Mouse (Mus musculus) forebrain, embryonic 12.5 days (tissue): Measurements from ENCODE around the gene Zfp354b. TPM values are rescaled to one million over a fixed set of nuclear protein-coding genes. Genes with fewer than 3 reads are reported as not detected.
A peak's percentile ranks its signal among the peaks of the same experiment; 100 is the strongest.

ENCODE experiments used
- ATAC-seq: fragments of 200-750 bp; cut with Nextera tagmentation; 2 replicates; pipeline ENCODE4 v1.8.0; 2017; ENCODE audit warnings: moderate TSS enrichment; ENCODE audit not compliant: low FRiP score
- H3K27ac ChIP-seq: fragments of 300-500 bp; sonication (generic); 2 replicates; pipeline ENCODE4 v1.5.1; 2016; ENCODE audit warnings: mild to moderate bottlenecking
- H3K27me3 ChIP-seq: fragments of 300-500 bp; sonication (generic); 2 replicates; pipeline ENCODE4 v1.6.1; 2016; ENCODE audit warnings: mild to moderate bottlenecking
- H3K36me3 ChIP-seq: fragments of 300-500 bp; sonication (generic); replicated peaks from 2 replicates; pipeline ENCODE4 v1.6.1; 2016; ENCODE audit warnings: mild to moderate bottlenecking
- H3K4me1 ChIP-seq: fragments of 300-500 bp; sonication (generic); 2 replicates; pipeline ENCODE4 v1.6.1; 2016
- H3K4me2 ChIP-seq: fragments of 300-500 bp; sonication (generic); 2 replicates; pipeline ENCODE4 v1.6.1; 2016; ENCODE audit warnings: mild to moderate bottlenecking, moderate library complexity
- H3K4me3 ChIP-seq: fragments of 300-500 bp; sonication (generic); replicated peaks from 2 replicates; pipeline ENCODE4 v1.5.1; 2016; ENCODE audit warnings: mild to moderate bottlenecking
- H3K9ac ChIP-seq: fragments of 300-500 bp; sonication (generic); 2 replicates; pipeline ENCODE4 v1.6.1; 2016; ENCODE audit warnings: mild to moderate bottlenecking
- H3K9me3 ChIP-seq: fragments of 300-500 bp; sonication (generic); 2 replicates; pipeline ENCODE4 v1.6.1; 2016
- WGBS: fragments of 180-500 bp; shearing (Covaris S2); methylation state at CpG from one replicate; pipeline ENCODE4 v1.1.7; 2016; 5-methylcytosine and 5-hydroxymethylcytosine counted together
- polyA plus RNA-seq: library from polyadenylated mRNA; unstranded; fragments of >200 nt; fragmentation: Nextera tagmentation; extraction: Ambion mirVana; gene quantifications from 2 replicates; pipeline ENCODE4 v1.2.1, GENCODE M21; 2016

Gene Zfp354b
- polyA plus RNA-seq, 1 experiment from 2014 or later, result 1.7 TPM

- 38% methylated on average over 14 of the region's 14 CpGs for WGBS
- ATAC-seq, result no peak
- Histone ChIP-seq H3K27me3 (peaks cover 14% of the 10 kb centered on the region; the same call in 1 of the 2 replicates), H3K36me3 (no peaks in the 10 kb centered on the region), H3K9ac (peak overlapping the region; percentile 75), H3K4me1 (peaks cover 10% of the 10 kb centered on the region), H3K4me3 (peak overlapping the region; percentile 60), H3K9me3 (no peaks in the 10 kb centered on the region), H3K27ac (0 out of 2 replicates have a peak overlapping the region, but pooled peaks have one; percentile 25), H3K4me2 (peak overlapping the region; percentile 84)
These were observed 891 bp downstream of the Zfp354b start for GRCm38 (mm10) chr11:50930469-50931014.

GRCm38 (mm10) chr11:50915671-50916320 is 15.6 kb downstream of the Zfp354b start, which contains the start of gene Zfp2:
TSS of gene Zfp2 (minus strand) at chr11:50916165.
- Histone ChIP-seq H3K9me3 (peaks cover 22% of the 10 kb centered on the region), H3K4me2 (peak within 1 kb of the TSS; percentile 47), H3K4me3 (peak within 1 kb of the TSS; percentile 83), H3K4me1 (no peaks in the 10 kb centered on the region), H3K27ac (peak within 1 kb of the TSS; percentile 81), H3K27me3 (no peaks in the 10 kb centered on the region), H3K9ac (peak within 1 kb of the TSS; percentile 93), H3K36me3 (peaks cover 29% of the 10 kb centered on the region)
- ATAC-seq, result peak; percentile 97
- WGBS, result under 1% methylated on average over 47 of the region's 47 CpGs

GRCm38 (mm10) chr11:50914461-50914860 is 17.0 kb downstream of the Zfp354b start:
- 95% methylated on average over 3 of the region's 3 CpGs for WGBS
- ATAC-seq, result no peak
- Histone ChIP-seq H3K9me3 (peaks cover 29% of the 10 kb centered on the region), H3K27ac (no peak overlapping the region), H3K9ac (no peak overlapping the region), H3K4me2 (no peak overlapping the region), H3K36me3 (peaks cover 42% of the 10 kb centered on the region), H3K27me3 (no peaks in the 10 kb centered on the region), H3K4me1 (no peaks in the 10 kb centered on the region), H3K4me3 (no peak overlapping the region)

- H3K36me3 ChIP-seq, result peaks cover 54% of the 10 kb centered on the region
- no peak overlapping the region for H3K4me2 ChIP-seq
- WGBS, result 90% methylated on average over 1 of the region's 1 CpGs
- no peaks in the 10 kb centered on the region for H3K27me3 ChIP-seq
- peaks cover 29% of the 10 kb centered on the region for H3K9me3 ChIP-seq
- no peak overlapping the region for H3K27ac ChIP-seq
- H3K9ac ChIP-seq, result no peak overlapping the region
- ATAC-seq, result no peak
- no peak overlapping the region for H3K4me3 ChIP-seq
- no peaks in the 10 kb centered on the region for H3K4me1 ChIP-seq
These were observed 18.1 kb downstream of the Zfp354b start for GRCm38 (mm10) chr11:50913301-50913700.

- Histone ChIP-seq H3K4me2 (no peak overlapping the region), H3K9ac (no peak overlapping the region), H3K4me3 (no peak overlapping the region), H3K27me3 (no peaks in the 10 kb centered on the region), H3K9me3 (peaks cover 61% of the 10 kb centered on the region), H3K27ac (no peak overlapping the region), H3K4me1 (no peaks in the 10 kb centered on the region), H3K36me3 (peaks cover 97% of the 10 kb centered on the region)
- no peak for ATAC-seq
- 90% methylated on average over 5 of the region's 5 CpGs for WGBS
These were observed 23.3 kb downstream of the Zfp354b start for GRCm38 (mm10) chr11:50908136-50908535.

GRCm38 (mm10) chr11:50897359-50897758 is 34.1 kb downstream of the Zfp354b start:
- no peak for ATAC-seq
- H3K9ac ChIP-seq, result no peak overlapping the region
- H3K9me3 ChIP-seq, result peaks cover 51% of the 10 kb centered on the region
- H3K4me1 ChIP-seq, result no peaks in the 10 kb centered on the region
- WGBS, result 85% methylated on average over 1 of the region's 1 CpGs
- no peak overlapping the region for H3K27ac ChIP-seq
- H3K27me3 ChIP-seq, result no peaks in the 10 kb centered on the region
- no peak overlapping the region for H3K4me2 ChIP-seq
- H3K36me3 ChIP-seq, result peaks cover 46% of the 10 kb centered on the region
- H3K4me3 ChIP-seq, result no peak overlapping the region

- no peak overlapping the region for H3K4me3 ChIP-seq
- H3K4me1 ChIP-seq, result peaks cover 3% of the 10 kb centered on the region
- WGBS, result 50% methylated on average over 2 of the region's 2 CpGs
- no peak overlapping the region for H3K9ac ChIP-seq
- no peak overlapping the region for H3K27ac ChIP-seq
- no peak overlapping the region for H3K4me2 ChIP-seq
- no peak for ATAC-seq
- H3K27me3 ChIP-seq, result no peaks in the 10 kb centered on the region
- H3K36me3 ChIP-seq, result peaks cover under 1% of the 10 kb centered on the region; the same call in 1 of the 2 replicates
- H3K9me3 ChIP-seq, result peaks cover 5% of the 10 kb centered on the region; the same call in 1 of the 2 replicates
These were observed 39.0 kb downstream of the Zfp354b start for GRCm38 (mm10) chr11:50892441-50892840.

- Histone ChIP-seq H3K4me3 (peak within 1 kb of the TSS; percentile 52), H3K36me3 (peaks cover 31% of the 10 kb centered on the region), H3K4me1 (peaks cover 14% of the 10 kb centered on the region), H3K9me3 (no peaks in the 10 kb centered on the region), H3K4me2 (peak within 1 kb of the TSS; percentile 70), H3K27me3 (no peaks in the 10 kb centered on the region), H3K27ac (peak within 1 kb of the TSS; percentile 83), H3K9ac (peak within 1 kb of the TSS; percentile 66)
- ATAC-seq, result peak; percentile 97
- WGBS, result 7% methylated on average over 26 of the region's 26 CpGs
These were observed 43.9 kb downstream of the Zfp354b start, which contains the start of gene Zfp454 for GRCm38 (mm10) chr11:50887390-50888128. TSS of gene Zfp454 (minus strand) at chr11:50887651.

- Histone ChIP-seq H3K4me2 (peak overlapping the region; percentile 70), H3K36me3 (peaks cover 37% of the 10 kb centered on the region), H3K9ac (peak overlapping the region; percentile 66), H3K27ac (peak overlapping the region; percentile 83), H3K4me3 (peak overlapping the region; percentile 52), H3K27me3 (no peaks in the 10 kb centered on the region), H3K4me1 (peaks cover 14% of the 10 kb centered on the region), H3K9me3 (no peaks in the 10 kb centered on the region)
- 19% methylated on average over 10 of the region's 10 CpGs for WGBS
- ATAC-seq, result peak; percentile 19; the same call in 1 of the 2 replicates
These were observed 44.5 kb downstream of the Zfp354b start for GRCm38 (mm10) chr11:50886933-50887293.

GRCm38 (mm10) chr11:50886231-50886932 is 45.1 kb downstream of the Zfp354b start:
- H3K36me3 ChIP-seq, result peaks cover 42% of the 10 kb centered on the region
- no peak for ATAC-seq
- H3K27ac ChIP-seq, result no peak overlapping the region
- H3K4me3 ChIP-seq, result peak overlapping the region; percentile 52
- 56% methylated on average over 8 of the region's 8 CpGs for WGBS
- H3K9ac ChIP-seq, result peak overlapping the region; percentile 66
- peaks cover 14% of the 10 kb centered on the region for H3K4me1 ChIP-seq
- H3K27me3 ChIP-seq, result no peaks in the 10 kb centered on the region
- H3K4me2 ChIP-seq, result peak overlapping the region; percentile 70
- H3K9me3 ChIP-seq, result no peaks in the 10 kb centered on the region

- ATAC-seq, result no peak
- H3K4me3 ChIP-seq, result no peak overlapping the region
- no peak overlapping the region for H3K4me2 ChIP-seq
- no peaks in the 10 kb centered on the region for H3K9me3 ChIP-seq
- peaks cover 14% of the 10 kb centered on the region for H3K4me1 ChIP-seq
- no peak overlapping the region for H3K27ac ChIP-seq
- 85% methylated on average over 3 of the region's 3 CpGs for WGBS
- H3K36me3 ChIP-seq, result peaks cover 65% of the 10 kb centered on the region
- H3K27me3 ChIP-seq, result no peaks in the 10 kb centered on the region
- no peak overlapping the region for H3K9ac ChIP-seq
These were observed 47.7 kb downstream of the Zfp354b start for GRCm38 (mm10) chr11:50883756-50884155.

- Histone ChIP-seq H3K36me3 (peaks cover 94% of the 10 kb centered on the region), H3K4me1 (no peaks in the 10 kb centered on the region), H3K9me3 (peaks cover 15% of the 10 kb centered on the region), H3K27me3 (no peaks in the 10 kb centered on the region), H3K9ac (no peak overlapping the region), H3K4me2 (no peak overlapping the region), H3K27ac (no peak overlapping the region), H3K4me3 (no peak overlapping the region)
- 85% methylated on average over 3 of the region's 3 CpGs for WGBS
- no peak for ATAC-seq
These were observed 52.8 kb downstream of the Zfp354b start for GRCm38 (mm10) chr11:50878641-50879040.
